Mouse (Mus musculus): Measurements from ENCODE around the gene Kirrel.

Gene Kirrel

DNA sequence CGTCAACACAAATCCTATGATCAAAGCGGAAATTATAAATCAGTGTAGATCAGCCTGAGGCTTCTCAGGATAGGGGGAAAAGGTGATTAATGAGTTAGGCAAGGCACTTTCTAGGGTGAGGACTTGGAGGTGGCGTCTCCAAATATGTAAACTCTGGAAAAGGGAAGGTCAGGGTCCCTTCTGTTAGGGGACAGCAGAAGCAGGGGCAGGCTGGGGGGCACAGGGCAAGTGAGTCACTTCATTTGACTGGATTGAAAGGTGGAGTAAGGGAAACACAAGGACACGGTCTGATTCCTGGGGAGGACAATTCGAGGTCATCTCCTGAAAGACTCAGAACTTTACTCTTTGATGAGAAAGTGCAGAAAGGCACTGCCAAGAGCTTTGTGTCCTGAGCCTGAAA, 97.6 kb downstream of the Kirrel start:
- no peak for DNase-seq

DNA sequence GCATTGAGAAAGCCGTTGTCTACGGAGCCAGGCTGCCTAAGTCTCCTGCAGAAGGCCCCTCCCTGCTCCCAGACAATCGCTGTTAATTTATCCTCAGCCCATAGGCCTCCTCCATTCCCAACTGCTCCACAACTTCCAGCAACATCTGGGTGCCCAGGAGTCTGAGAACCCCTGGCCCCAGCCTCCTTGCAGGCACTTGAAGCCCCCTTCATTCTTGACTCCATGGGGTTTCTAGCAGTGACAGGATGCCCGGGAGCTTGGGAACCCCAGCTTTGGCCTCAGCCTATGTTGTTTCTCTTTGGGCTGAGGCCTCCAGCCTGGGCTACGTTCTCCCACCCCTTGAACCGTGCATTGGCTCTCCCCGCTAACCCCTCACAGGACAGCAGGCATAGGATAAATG, 98.4 kb downstream of the Kirrel start:
- DNase-seq = no peak

GRCm38 (mm10) chr3:87072612-87073515, 101.7 kb downstream of the Kirrel start:
- DNase-seq = no peak

- DNase-seq = no peak
Observed at GRCm38 (mm10) chr3:87072191-87072590, 102.4 kb downstream of the Kirrel start.

DNA sequence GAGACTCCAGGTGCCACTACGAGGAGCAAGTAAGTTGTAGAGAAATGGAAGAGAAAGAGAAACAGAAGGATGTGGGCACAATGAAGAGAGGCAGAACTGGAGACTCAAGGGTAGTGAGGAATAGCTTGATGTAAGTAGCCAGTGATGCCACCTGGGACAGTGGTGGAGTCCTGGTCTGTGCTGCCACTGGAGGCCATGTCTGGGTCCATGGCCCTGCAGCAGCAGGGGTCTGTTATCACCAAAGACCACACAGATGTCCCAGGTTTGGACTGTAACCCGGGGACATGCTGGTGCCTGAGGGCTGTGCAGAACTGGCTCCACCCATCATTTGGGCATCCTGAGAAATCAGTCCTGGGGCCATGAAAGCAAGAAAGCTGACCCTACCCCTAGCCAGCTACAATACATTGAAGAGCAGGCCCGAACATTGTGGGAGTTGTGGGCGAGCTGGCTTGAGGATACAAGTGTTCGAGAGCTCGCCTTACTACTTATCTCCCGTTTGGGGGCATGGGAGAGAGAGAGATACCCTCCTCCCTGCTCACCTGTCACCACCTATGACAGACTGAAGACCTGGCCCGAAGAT, 107.1 kb downstream of the Kirrel start:
- no peak for DNase-seq

- no peak for DNase-seq
Observed at GRCm38 (mm10) chr3:87053939-87054338, 120.6 kb downstream of the Kirrel start.

GRCm38 (mm10) chr3:87047801-87048200, 126.7 kb downstream of the Kirrel start:
- no peak for DNase-seq

- no peak for DNase-seq
Observed at GRCm38 (mm10) chr3:87041733-87042132, 132.8 kb downstream of the Kirrel start.

- no peak for DNase-seq
Observed at GRCm38 (mm10) chr3:87038500-87038899, 136.0 kb downstream of the Kirrel start.

- DNase-seq = no peak
Observed at GRCm38 (mm10) chr3:87034061-87034460, 140.5 kb downstream of the Kirrel start.

DNA sequence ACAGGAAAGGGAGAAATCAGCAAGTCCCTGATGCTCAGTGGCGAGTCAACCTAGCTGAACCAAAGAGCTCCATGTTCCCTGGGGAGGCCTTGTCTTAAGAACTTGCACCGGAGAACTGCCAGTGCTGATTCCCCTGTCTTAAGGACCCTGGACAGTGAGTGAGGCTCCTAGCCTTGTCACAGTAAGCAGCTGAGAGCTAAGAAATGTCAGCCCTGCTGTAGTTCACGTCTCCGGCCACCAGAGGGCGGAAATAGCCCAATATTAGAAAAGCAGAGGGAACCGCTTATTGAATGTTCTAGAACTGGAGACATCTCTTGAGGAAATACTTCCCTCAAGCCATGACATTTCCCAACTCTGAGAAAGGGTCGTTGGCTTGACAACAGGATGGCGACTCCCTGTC, 141.2 kb downstream of the Kirrel start:
- peak; percentile 71 to 80 for DNase-seq

- peak; percentile 57 to 79 for DNase-seq
Observed at GRCm38 (mm10) chr3:87030855-87031254, 143.7 kb downstream of the Kirrel start.
